Mouse (Mus musculus): ENCODE data around the gene Mrps18b.

GRCm38 (mm10) chr17:35929534-35929933 is 13.3 kb upstream of the Mrps18b start:
- TF ChIP-seq CTCF (IDR thresholded peaks at IDR 0.05; ENCODE audit: low read depth) (no peak), EP300 (IDR thresholded peaks at IDR 0.05; ENCODE audit: low read depth) (no peak)

Measured in liver, postnatal 0 days (tissue).